Mouse (Mus musculus) adrenal gland, postnatal 0 days (tissue): ENCODE results near the gene Dedd. TPM values are rescaled to one million over a fixed set of nuclear protein-coding genes. Genes with fewer than 3 reads are reported as not detected.

ENCODE experiments used
- polyA plus RNA-seq: library from polyadenylated mRNA; unstranded; fragments of >200 nt; fragmentation: Nextera tagmentation; extraction: Ambion mirVana; gene quantifications from 2 replicates; pipeline ENCODE4 v1.2.1, GENCODE M21; 2015

Gene Dedd
- polyA plus RNA-seq = 25.9 and 36.8 TPM in 2 replicates

GRCm38 (mm10) chr1:171328839-171329432 is at the start of gene Dedd:
Gene Dedd (plus strand): TSS chr1:171329145.

GRCm38 (mm10) chr1:171280916-171281527 is 47.9 kb upstream of the Dedd start, which contains the start of gene Ppox:
Gene Ppox (minus strand): TSS chr1:171281186.

GRCm38 (mm10) chr1:171287136-171288081 is 41.5 kb upstream of the Dedd start, which contains the start of gene Usp21:
Gene Usp21 (minus strand): TSS chr1:171287991.

GRCm38 (mm10) chr1:171294298-171295062 is 34.5 kb upstream of the Dedd start, which contains the start of gene Ufc1:
Gene Ufc1 (minus strand): TSS chr1:171295024.

GRCm38 (mm10) chr1:171345225-171346094 is 16.5 kb downstream of the Dedd start, which contains the start of the genes Nit1 and Pfdn2:
Gene Nit1 (minus strand): TSS chr1:171345646.
Gene Pfdn2 (plus strand): TSS chr1:171345670.

GRCm38 (mm10) chr1:171360656-171361055 is 31.7 kb downstream of the Dedd start, which contains the start of gene Klhdc9:
Gene Klhdc9 (minus strand): TSS chr1:171360798.

GRCm38 (mm10) chr1:171369845-171370556 is 41.1 kb downstream of the Dedd start, which contains the start of gene Nectin4:
Gene Nectin4 (plus strand): TSS chr1:171370099.

GRCm38 (mm10) chr1:171388376-171389102 is 59.6 kb downstream of the Dedd start, which contains the start of gene Arhgap30:
Gene Arhgap30 (plus strand): TSS chr1:171388954.

Other genes with a start within 250 kb of the Dedd start
- gene Cfap126, start 215.2 kb upstream of the Dedd start, polyA plus RNA-seq = 4.1 and 7.5 TPM in 2 replicates
- 198 and 253 TPM in 2 replicates for gene Sdhc, start 178.5 kb upstream of the Dedd start, polyA plus RNA-seq
- 9.0 and 16.4 TPM in 2 replicates for gene Mpz, start 178.4 kb upstream of the Dedd start, polyA plus RNA-seq
- 6.8 and 12.3 TPM in 2 replicates for gene Pcp4l1, start 132.9 kb upstream of the Dedd start, polyA plus RNA-seq
- gene Nr1i3, start 115.2 kb upstream of the Dedd start, polyA plus RNA-seq = 1.7 and 2.5 TPM in 2 replicates
- 24.7 and 27.6 TPM in 2 replicates for gene Tomm40l, start 106.6 kb upstream of the Dedd start, polyA plus RNA-seq
- 476 and 741 TPM in 2 replicates for gene Apoa2, start 104.1 kb upstream of the Dedd start, polyA plus RNA-seq
- 91.3 and 98.9 TPM in 2 replicates for gene Fcer1g, start 94.8 kb upstream of the Dedd start, polyA plus RNA-seq
- 2.1 and 2.6 TPM in 2 replicates for gene Adamts4, start 78.7 kb upstream of the Dedd start, polyA plus RNA-seq
- gene Ndufs2, start 77.8 kb upstream of the Dedd start, polyA plus RNA-seq = 307 and 430 TPM in 2 replicates
- 25.8 and 38.1 TPM in 2 replicates for gene B4galt3, start 58.8 kb upstream of the Dedd start, polyA plus RNA-seq
- gene Ppox, start 48.0 kb upstream of the Dedd start, polyA plus RNA-seq = 19.7 and 42.8 TPM in 2 replicates
- 27.7 and 43.9 TPM in 2 replicates for gene Usp21, start 41.2 kb upstream of the Dedd start, polyA plus RNA-seq
- gene Ufc1, start 34.1 kb upstream of the Dedd start, polyA plus RNA-seq = 136 and 154 TPM in 2 replicates
- gene Nit1, start 16.5 kb downstream of the Dedd start, polyA plus RNA-seq = 36.4 and 71.2 TPM in 2 replicates
- gene Pfdn2, start 16.5 kb downstream of the Dedd start, polyA plus RNA-seq = 71.6 and 101 TPM in 2 replicates
- 5.3 and 6.9 TPM in 2 replicates for gene Klhdc9, start 31.7 kb downstream of the Dedd start, polyA plus RNA-seq
- gene Nectin4, start 41.0 kb downstream of the Dedd start, polyA plus RNA-seq = 0.19 and 0.27 TPM in 2 replicates
- gene Arhgap30, start 59.8 kb downstream of the Dedd start, polyA plus RNA-seq = 2.2 and 2.3 TPM in 2 replicates
- 54.5 and 56.5 TPM in 2 replicates for gene Usf1, start 82.2 kb downstream of the Dedd start, polyA plus RNA-seq
- gene Tstd1, start 89.7 kb downstream of the Dedd start, polyA plus RNA-seq = 2.3 and 2.7 TPM in 2 replicates
- gene F11r, start 108.4 kb downstream of the Dedd start, polyA plus RNA-seq = 56.2 and 87.2 TPM in 2 replicates
- 16.8 and 18.8 TPM in 2 replicates for gene Alyref2, start 174.3 kb downstream of the Dedd start, polyA plus RNA-seq
- gene Itln1, start 206.1 kb downstream of the Dedd start, polyA plus RNA-seq = not detected in 2 replicates
- 0.38 and 0.55 TPM in 2 replicates for gene Cd244a, start 230.0 kb downstream of the Dedd start, polyA plus RNA-seq